Mouse (Mus musculus) midbrain, postnatal 0 days (tissue): ENCODE data around the gene Ccdc88c. TPM values are rescaled to one million over a fixed set of nuclear protein-coding genes. Genes with fewer than 3 reads are reported as not detected.

ENCODE experiments used
- ATAC-seq: fragments of 200-750 bp; cut with Nextera tagmentation; 2 replicates; pipeline ENCODE4 v1.8.0; 2017; ENCODE audit warnings: moderate number of reproducible peaks, mild to moderate bottlenecking, moderate TSS enrichment, moderate library complexity; ENCODE audit not compliant: low FRiP score
- DNase-seq: peaks from one replicate; pipeline ENCODE4 v3.0.0-alpha.2; 2015; ENCODE audit warnings: low spot score
- H3K27ac ChIP-seq: fragments of 300-500 bp; sonication (generic); 2 replicates; pipeline ENCODE4 v1.5.1; 2014; ENCODE audit warnings: low read depth, mild to moderate bottlenecking, low read length, mixed read lengths
- H3K27me3 ChIP-seq: fragments of 300-500 bp; sonication (generic); 2 replicates; pipeline ENCODE4 v1.6.1; 2014; ENCODE audit warnings: low read length, control low read depth, mixed read lengths; ENCODE audit not compliant: insufficient read depth
- H3K36me3 ChIP-seq: fragments of 300-500 bp; sonication (generic); 2 replicates; pipeline ENCODE4 v1.6.1; 2014; ENCODE audit warnings: low read length, control low read depth, mixed read lengths; ENCODE audit not compliant: insufficient read depth
- H3K4me1 ChIP-seq: fragments of 300-500 bp; sonication (generic); 2 replicates; pipeline ENCODE4 v1.6.1; 2014; ENCODE audit warnings: mild to moderate bottlenecking, control low read depth, antibody characterized with exemption, low read length, mixed read lengths; ENCODE audit not compliant: insufficient read depth
- H3K4me2 ChIP-seq: fragments of 300-500 bp; sonication (generic); 2 replicates; pipeline ENCODE4 v1.6.1; 2014; ENCODE audit warnings: low read depth, mild to moderate bottlenecking, low read length, mixed read lengths; ENCODE audit not compliant: poor library complexity, severe bottlenecking
- H3K4me3 ChIP-seq: fragments of 300-500 bp; sonication (generic); 2 replicates; pipeline ENCODE4 v1.5.1; 2014; ENCODE audit warnings: low read depth, mild to moderate bottlenecking, low read length, moderate library complexity
- H3K9ac ChIP-seq: fragments of 300-500 bp; sonication (generic); replicated peaks from 2 replicates; pipeline ENCODE4 v1.6.1; 2014; ENCODE audit warnings: mild to moderate bottlenecking, low read length, moderate library complexity, mixed read lengths; ENCODE audit not compliant: poor library complexity, severe bottlenecking
- H3K9me3 ChIP-seq: fragments of 300-500 bp; sonication (generic); 2 replicates; pipeline ENCODE4 v1.6.1; 2016; ENCODE audit warnings: low read length, control low read depth
- CTCF ChIP-seq: IDR thresholded peaks from 2 replicates; pipeline ENCODE4 v1.5.1; 2016; ENCODE audit warnings: antibody characterized with exemption, mild to moderate bottlenecking
- WGBS: fragments of 180-500 bp; shearing (Covaris S2); extraction: QIAGEN DNeasy Blood & Tissue Kit; methylation state at CpG from one replicate; pipeline ENCODE4 v1.1.7; 2014; 5-methylcytosine and 5-hydroxymethylcytosine counted together
- polyA plus RNA-seq: library from polyadenylated mRNA; unstranded; fragments of >200 nt; fragmentation: Nextera tagmentation; extraction: Ambion mirVana; gene quantifications from 2 replicates; pipeline ENCODE4 v1.2.1, GENCODE M21; 2015
- total RNA-seq: library from RNA; depleted of rRNA; stranded (reverse); fragments of >200 nt; gene quantifications from 2 replicates; pipeline ENCODE4 v1.2.3, GENCODE M21; 2014

The Ccdc88c gene
- total and polyA plus RNA-seq, 2 experiments from 2014 or later: 12.6 to 24.8 TPM

DNA sequence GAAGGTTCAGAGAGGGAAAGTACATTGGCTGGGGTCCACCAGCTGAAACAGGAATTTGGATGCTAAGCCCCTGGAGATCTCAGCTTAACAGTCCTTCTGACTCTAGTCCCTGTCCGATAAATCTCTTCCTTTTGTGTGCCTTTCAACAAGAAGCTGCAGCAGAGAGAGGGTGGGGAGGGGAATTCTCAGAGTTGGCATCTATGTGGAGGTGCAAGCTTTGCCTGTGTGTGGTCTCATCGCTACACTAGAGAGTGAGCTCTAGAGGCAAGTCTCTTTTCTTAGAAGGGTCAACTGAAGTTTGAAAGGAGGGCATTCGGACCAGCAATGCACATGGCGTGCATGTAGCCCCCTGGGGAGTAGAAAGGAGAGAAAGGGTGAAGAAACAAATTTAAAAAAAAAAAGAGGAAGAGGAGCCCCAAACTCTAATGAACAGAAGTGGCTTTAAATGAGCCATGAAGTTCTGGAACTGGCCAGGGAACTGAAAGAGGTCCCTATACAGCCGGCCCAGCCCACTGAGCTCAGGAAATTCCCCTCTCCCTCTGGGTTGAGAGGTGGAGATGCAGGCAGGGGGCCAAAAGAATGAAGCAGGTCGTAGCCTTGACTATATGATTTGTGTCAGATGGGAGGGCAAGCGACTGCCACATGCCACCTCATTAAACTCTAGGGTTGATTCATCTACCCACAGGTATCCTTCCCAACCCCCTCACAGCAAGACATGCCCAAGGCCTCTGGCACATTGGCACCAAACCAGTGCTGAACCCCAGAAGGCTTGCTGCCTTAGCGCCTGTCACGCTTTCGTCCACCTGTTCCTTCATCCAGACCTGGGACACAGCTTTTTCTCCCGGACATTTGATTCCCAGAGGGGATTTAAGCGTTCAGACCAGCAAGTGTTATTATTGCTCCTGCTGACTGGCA, 130.9 kb downstream of the Ccdc88c start:
- peak overlapping the region; percentile 75 for H3K9ac ChIP-seq
- no peak overlapping the region for H3K27ac ChIP-seq
- H3K4me3 ChIP-seq: peak overlapping the region; percentile 44
- H3K36me3 ChIP-seq: no peaks in the 10 kb centered on the region
- H3K4me2 ChIP-seq: peak overlapping the region; percentile 81
- H3K27me3 ChIP-seq: 0 out of 2 replicates have a peak, but pooled peaks cover 4% of the 10 kb centered on the region
- H3K4me1 ChIP-seq: 0 out of 2 replicates have a peak, but pooled peaks cover 2% of the 10 kb centered on the region
- H3K9me3 ChIP-seq: no peaks in the 10 kb centered on the region
- WGBS: 25% methylated on average over 12 of the region's 12 CpGs
- no peak for TF ChIP-seq CTCF
- DNase-seq (peak; percentile 31), ATAC-seq (no peak)

DNA sequence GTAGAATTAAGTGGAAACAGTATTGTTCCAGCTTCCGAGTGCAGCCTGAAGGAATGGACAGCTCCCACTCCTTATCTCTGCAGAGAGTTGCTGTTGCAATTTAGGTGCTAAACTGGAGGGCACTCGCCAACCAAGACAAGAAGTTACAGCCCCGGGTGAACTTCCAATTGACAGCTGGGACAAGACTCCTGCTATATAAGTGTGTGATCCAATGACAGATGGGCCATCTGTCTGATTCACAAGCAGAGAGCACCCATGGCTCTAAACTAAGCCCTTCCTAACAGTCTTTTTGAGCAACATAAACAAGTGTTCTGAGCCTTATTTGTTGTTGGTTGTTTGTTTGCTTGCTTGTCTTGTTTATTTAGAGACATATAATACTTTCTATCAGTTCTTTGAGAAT, 132.2 kb downstream of the Ccdc88c start:
- Histone ChIP-seq H3K4me3 (no peak overlapping the region), H3K4me1 (0 out of 2 replicates have a peak, but pooled peaks cover 2% of the 10 kb centered on the region), H3K4me2 (no peak overlapping the region), H3K36me3 (no peaks in the 10 kb centered on the region), H3K27me3 (0 out of 2 replicates have a peak, but pooled peaks cover 4% of the 10 kb centered on the region), H3K27ac (no peak overlapping the region), H3K9me3 (no peaks in the 10 kb centered on the region), H3K9ac (no peak overlapping the region)
- DNase-seq: no peak
- WGBS: 69% methylated on average over 3 of the region's 3 CpGs
- ATAC-seq: no peak
- no peak for TF ChIP-seq CTCF

DNA sequence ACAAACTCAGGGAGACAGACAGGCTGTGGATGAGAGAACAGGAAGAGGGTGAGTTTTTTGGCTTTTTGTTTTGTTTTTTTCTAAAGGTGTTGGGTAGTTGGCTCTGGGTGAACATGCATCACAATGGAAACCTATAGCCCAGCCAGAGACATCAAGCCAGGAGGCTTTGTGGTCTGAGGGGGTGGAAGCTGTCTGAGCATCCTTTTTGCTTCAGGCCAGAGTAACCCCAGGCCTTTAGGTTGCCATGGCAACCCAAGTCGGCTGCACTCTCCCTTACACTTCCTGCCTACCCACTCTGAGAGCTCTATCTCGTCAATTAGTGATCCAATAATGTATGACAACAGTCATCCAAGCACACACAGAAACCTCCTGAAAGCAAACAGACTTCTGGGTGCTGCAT, 133.4 kb downstream of the Ccdc88c start:
- Histone ChIP-seq H3K36me3 (no peaks in the 10 kb centered on the region), H3K4me1 (0 out of 2 replicates have a peak, but pooled peaks cover 2% of the 10 kb centered on the region), H3K27ac (no peak overlapping the region), H3K9ac (no peak overlapping the region), H3K4me2 (no peak overlapping the region), H3K9me3 (no peaks in the 10 kb centered on the region), H3K27me3 (0 out of 2 replicates have a peak, but pooled peaks cover 4% of the 10 kb centered on the region), H3K4me3 (no peak overlapping the region)
- no peak for TF ChIP-seq CTCF
- 5% methylated on average over 2 of the region's 2 CpGs for WGBS
- ATAC-seq: peak; percentile 38; the same call in 1 of the 2 replicates
- DNase-seq: peak; percentile 42

DNA sequence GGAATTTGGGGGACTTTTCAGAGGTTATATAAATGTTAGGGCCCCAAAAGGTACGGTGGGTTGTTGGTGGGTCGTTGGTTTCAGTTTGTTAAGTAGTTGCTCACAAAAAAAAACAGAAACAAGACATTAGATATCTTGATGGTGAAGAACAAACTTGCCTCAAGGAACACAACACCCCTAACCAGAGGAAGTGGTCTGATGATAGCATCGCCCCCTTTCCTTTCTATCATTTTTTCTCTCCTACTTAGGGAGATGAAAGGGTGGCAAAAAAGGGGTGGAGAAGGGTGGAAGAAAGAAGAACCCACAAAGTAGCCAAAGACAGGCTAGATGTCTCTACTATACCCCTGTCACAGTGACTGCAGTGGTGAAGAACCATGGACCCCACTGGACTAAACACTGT, 138.3 kb downstream of the Ccdc88c start:
- no peak for DNase-seq
- Histone ChIP-seq H3K9me3 (no peaks in the 10 kb centered on the region), H3K4me2 (no peak overlapping the region), H3K36me3 (no peaks in the 10 kb centered on the region), H3K9ac (no peak overlapping the region), H3K27me3 (no peaks in the 10 kb centered on the region), H3K4me3 (no peak overlapping the region), H3K4me1 (no peaks in the 10 kb centered on the region), H3K27ac (no peak overlapping the region)
- TF ChIP-seq CTCF: no peak
- ATAC-seq: no peak
- WGBS: 91% methylated on average over 3 of the region's 3 CpGs

DNA sequence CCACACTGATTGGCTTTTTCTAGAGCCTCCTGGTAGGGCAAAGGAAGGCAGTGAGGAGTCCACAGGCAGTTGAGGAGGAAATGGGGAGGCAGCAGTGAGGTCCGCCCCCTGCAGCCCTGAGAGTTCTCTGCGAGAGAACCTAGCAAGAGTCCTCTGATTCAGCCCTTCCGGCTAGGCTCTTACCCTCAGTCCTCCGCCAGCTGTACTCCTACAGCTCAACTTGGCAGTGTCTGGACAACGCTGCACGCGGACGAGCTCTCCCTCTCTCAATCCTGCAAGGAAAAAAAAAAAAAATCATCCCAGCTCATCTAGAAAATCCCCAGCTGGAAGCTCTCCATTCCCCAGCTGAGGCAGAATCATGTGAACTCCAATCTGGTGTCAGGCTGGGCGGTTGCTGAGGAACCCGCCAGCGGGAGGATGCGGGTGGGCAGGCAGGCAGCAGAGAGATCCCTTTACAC, 141.0 kb downstream of the Ccdc88c start:
- DNase-seq (peak; percentile 75), ATAC-seq (no peak)
- TF ChIP-seq CTCF: no peak
- Histone ChIP-seq H3K9me3 (no peaks in the 10 kb centered on the region), H3K4me3 (no peak overlapping the region), H3K36me3 (no peaks in the 10 kb centered on the region), H3K9ac (no peak overlapping the region), H3K27ac (no peak overlapping the region), H3K4me2 (no peak overlapping the region), H3K4me1 (no peaks in the 10 kb centered on the region), H3K27me3 (no peaks in the 10 kb centered on the region)
- WGBS: 22% methylated on average over 12 of the region's 12 CpGs

DNA sequence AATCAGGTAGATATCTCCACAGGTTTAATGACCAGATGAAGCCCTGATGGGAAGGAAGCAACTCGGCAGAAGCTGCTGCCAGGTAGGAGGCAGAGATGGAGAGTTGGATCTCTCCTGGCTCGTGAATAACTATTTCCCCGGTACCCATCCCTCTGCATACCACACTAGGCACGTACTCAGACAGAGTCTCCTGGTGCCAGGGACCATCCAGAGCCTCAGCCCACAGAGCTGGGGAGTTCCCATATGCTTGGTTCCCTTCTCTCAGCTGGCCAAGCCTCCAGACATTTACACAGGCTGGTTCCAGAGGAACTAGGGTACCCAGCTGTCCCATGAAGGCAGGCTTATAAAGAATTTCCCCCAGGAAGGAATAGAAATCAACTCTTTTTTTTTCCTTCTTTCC, 142.0 kb downstream of the Ccdc88c start:
- no peak for DNase-seq
- Histone ChIP-seq H3K4me2 (no peak overlapping the region), H3K9me3 (no peaks in the 10 kb centered on the region), H3K27me3 (no peaks in the 10 kb centered on the region), H3K4me1 (no peaks in the 10 kb centered on the region), H3K4me3 (no peak overlapping the region), H3K9ac (no peak overlapping the region), H3K36me3 (no peaks in the 10 kb centered on the region), H3K27ac (no peak overlapping the region)
- no peak for ATAC-seq
- WGBS: 86% methylated on average over 4 of the region's 4 CpGs
- no peak for TF ChIP-seq CTCF
